Mouse (Mus musculus) liver, adult 2 months (tissue): ENCODE measurements around the gene Wdr44. TPM values are rescaled to one million over a fixed set of nuclear protein-coding genes. Genes with fewer than 3 reads are reported as not detected.

Experiments
- DNase-seq: peaks from one replicate; pipeline ENCODE4 v3.0.0-alpha.2; 2011; ENCODE audit warnings: low read depth, low spot score; ENCODE audit errors: extremely low read depth
- H3K27ac ChIP-seq: fragments of 200-500 bp; replicated peaks from 2 replicates; pipeline ENCODE4 v1.5.1; 2012; ENCODE audit warnings: low read depth, mild to moderate bottlenecking, control low read depth, inconsistent platforms, low read length; ENCODE audit not compliant: insufficient read depth
- H3K27me3 ChIP-seq: fragments of 200-500 bp; 2 replicates; pipeline ENCODE4 v1.6.1; 2012; ENCODE audit warnings: mild to moderate bottlenecking, moderate library complexity, low read length, inconsistent platforms; ENCODE audit not compliant: control insufficient read depth, insufficient read depth
- H3K36me3 ChIP-seq: fragments of 200-500 bp; 2 replicates; pipeline ENCODE4 v1.6.1; 2012; ENCODE audit warnings: low read length, inconsistent platforms; ENCODE audit not compliant: control insufficient read depth, insufficient read depth
- H3K4me1 ChIP-seq: fragments of 200-500 bp; 2 replicates; pipeline ENCODE4 v1.6.1; 2011; ENCODE audit warnings: low read length; ENCODE audit not compliant: control insufficient read depth, insufficient read depth
- H3K4me3 ChIP-seq: fragments of 200-500 bp; 2 replicates; pipeline ENCODE4 v1.5.1; 2011; ENCODE audit warnings: low read depth, mild to moderate bottlenecking, control low read depth, low read length, moderate library complexity; ENCODE audit not compliant: insufficient read depth
- H3K79me2 ChIP-seq: fragments of 200-500 bp; 2 replicates; pipeline ENCODE4 v1.6.1; 2012; ENCODE audit warnings: inconsistent platforms, mild to moderate bottlenecking, low read length, moderate library complexity; ENCODE audit not compliant: control insufficient read depth, insufficient read depth
- H3K9ac ChIP-seq: fragments of 200-500 bp; 2 replicates; pipeline ENCODE4 v1.6.1; 2012; ENCODE audit warnings: low read depth, mild to moderate bottlenecking, control low read depth, inconsistent platforms, low read length
- CTCF ChIP-seq: fragments of 200-500 bp; IDR thresholded peaks from 2 replicates; pipeline ENCODE4 v1.5.1; 2011; ENCODE audit warnings: low read depth, low read length, control low read depth
- POLR2A ChIP-seq: fragments of 200-500 bp; IDR thresholded peaks from 2 replicates; pipeline ENCODE4 v1.6.1; 2011; ENCODE audit warnings: low read length, control low read depth; ENCODE audit not compliant: insufficient read depth; ENCODE audit errors: extremely low read depth
- WGBS: fragments of 180-500 bp; shearing (Covaris S2); methylation state at CpG from one replicate; pipeline ENCODE4 v1.1.7; 2018; 5-methylcytosine and 5-hydroxymethylcytosine counted together
- polyA plus RNA-seq: library from polyadenylated mRNA; depleted of rRNA; stranded (reverse); fragments of >200 nt; gene quantifications from 2 replicates; pipeline ENCODE4 v1.2.3, GENCODE M21; 2012
- total RNA-seq: library from RNA; depleted of rRNA; stranded (reverse); fragments of >200 nt; gene quantifications from 2 replicates; pipeline ENCODE4 v1.2.3, GENCODE M21; 2014

The Wdr44 gene
- total and polyA plus RNA-seq, 2 experiments: 0.56 to 2.9 TPM

- Histone ChIP-seq H3K9ac (no peak overlapping the region), H3K4me3 (no peak overlapping the region), H3K4me1 (no peaks in the 10 kb centered on the region), H3K27ac (no peak overlapping the region), H3K36me3 (no peaks in the 10 kb centered on the region), H3K27me3 (no peaks in the 10 kb centered on the region), H3K79me2 (no peaks in the 10 kb centered on the region)
- 48% methylated on average over 2 of the region's 2 CpGs for WGBS
- DNase-seq: no peak
- TF ChIP-seq POLR2A: no peak
- no peak for TF ChIP-seq CTCF
Observed at GRCm38 (mm10) chrX:23677511-23677910, 15.3 kb upstream of the Wdr44 start.

- H3K27ac ChIP-seq: no peak overlapping the region
- DNase-seq: no peak
Observed at GRCm38 (mm10) chrX:23692336-23692721, 522 bp upstream of the Wdr44 start.

GRCm38 (mm10) chrX:23693443-23694400, 871 bp downstream of the Wdr44 start:
- TF ChIP-seq CTCF: no peak
- TF ChIP-seq POLR2A: no peak
- Histone ChIP-seq H3K27me3 (no peaks in the 10 kb centered on the region), H3K4me3 (peak overlapping the region; percentile 67), H3K4me1 (no peaks in the 10 kb centered on the region; the same call in 1 of the 2 replicates), H3K9ac (peak overlapping the region; percentile 80), H3K79me2 (no peaks in the 10 kb centered on the region), H3K36me3 (no peaks in the 10 kb centered on the region), H3K27ac (peak overlapping the region; percentile 75)
- peak; percentile 27 for DNase-seq
- WGBS: 2% methylated on average over 28 of the region's 28 CpGs

More at GRCm38 (mm10) chrX:23692336-23692721, 522 bp upstream of the Wdr44 start:
- no peaks in the 10 kb centered on the region for H3K79me2 ChIP-seq
- H3K36me3 ChIP-seq: no peaks in the 10 kb centered on the region
- H3K9ac ChIP-seq: no peak overlapping the region
- H3K4me1 ChIP-seq: no peaks in the 10 kb centered on the region
- TF ChIP-seq CTCF (no peak), POLR2A (no peak)
- 6% methylated on average over 5 of the region's 5 CpGs for WGBS
- no peaks in the 10 kb centered on the region for H3K27me3 ChIP-seq
- peak overlapping the region; percentile 50; the same call in 1 of the 2 replicates for H3K4me3 ChIP-seq

- Histone ChIP-seq H3K9ac (no peak overlapping the region), H3K27me3 (no peaks in the 10 kb centered on the region), H3K79me2 (peaks cover 2% of the 10 kb centered on the region; the same call in 1 of the 2 replicates), H3K4me3 (no peak overlapping the region), H3K4me1 (no peaks in the 10 kb centered on the region; the same call in 1 of the 2 replicates), H3K36me3 (no peaks in the 10 kb centered on the region), H3K27ac (no peak overlapping the region)
- no peak for TF ChIP-seq CTCF
- TF ChIP-seq POLR2A: no peak
- WGBS: 53% methylated on average over 3 of the region's 3 CpGs
- no peak for DNase-seq
Observed at GRCm38 (mm10) chrX:23694588-23694987, 1.7 kb downstream of the Wdr44 start.

- H3K9ac ChIP-seq: no peak overlapping the region
- no peak for DNase-seq
- H3K4me1 ChIP-seq: no peaks in the 10 kb centered on the region; the same call in 1 of the 2 replicates
- TF ChIP-seq POLR2A (no peak), CTCF (no peak)
- no peaks in the 10 kb centered on the region for H3K27me3 ChIP-seq
- no peak overlapping the region for H3K27ac ChIP-seq
- peaks cover 2% of the 10 kb centered on the region; the same call in 1 of the 2 replicates for H3K79me2 ChIP-seq
- H3K36me3 ChIP-seq: no peaks in the 10 kb centered on the region
- H3K4me3 ChIP-seq: no peak overlapping the region
Observed at GRCm38 (mm10) chrX:23695109-23695508, 2.3 kb downstream of the Wdr44 start.
